Mouse (Mus musculus) cortical plate, adult 2 months (tissue): ENCODE measurements at regions not wholly inside any gene's neighbourhood (a gene's known extent, or its start where the extent isn't known, plus 50 kb on each side); places are given as distances from the start of the nearest gene placed in this dataset.

Experiments used
- CTCF ChIP-seq: fragments of 200-500 bp; IDR thresholded peaks from 2 replicates; pipeline ENCODE4 v1.5.1; 2011; ENCODE audit warnings: mild to moderate bottlenecking, control low read depth, low read length; ENCODE audit not compliant: insufficient read depth; ENCODE audit errors: extremely low read depth
- POLR2A ChIP-seq: fragments of 200-500 bp; IDR thresholded peaks from 2 replicates; pipeline ENCODE4 v1.6.1; 2011; ENCODE audit warnings: mild to moderate bottlenecking, low read length, control low read depth; ENCODE audit not compliant: insufficient read depth; ENCODE audit errors: extremely low read depth

DNA sequence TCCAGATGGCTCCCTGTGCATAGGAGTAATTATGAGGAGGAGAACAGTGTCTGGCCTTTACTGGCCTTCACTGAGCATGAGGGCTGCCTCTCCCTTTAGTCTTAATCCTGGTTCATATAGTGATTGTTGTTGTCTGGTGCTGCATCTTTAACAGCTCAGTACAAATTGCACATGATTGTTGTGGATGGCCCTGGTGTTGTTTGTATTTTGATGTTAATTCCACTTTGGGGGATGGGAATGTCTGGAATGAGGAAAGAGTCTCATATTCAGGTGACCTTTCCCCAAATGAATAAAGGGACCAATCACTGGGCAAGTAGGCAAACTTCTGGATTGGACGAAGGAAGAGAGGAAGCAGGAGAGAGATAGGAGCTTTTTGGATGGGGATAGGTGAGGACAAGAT lies 246.0 kb upstream of the Pdcd1 start:
- TF ChIP-seq POLR2A = no peak
- TF ChIP-seq CTCF = no peak
